In genomic region chr13:20134395-20135225, GRCm38 (mm10) we compare ENCODE assay signal across 8 mouse cellular contexts. TPM values are rescaled to one million over a fixed set of nuclear protein-coding genes. Genes with fewer than 3 reads are reported as not detected.
DNase-seq lines count a peak whose midpoint lies in the region; ATAC-seq lines count a peak whose summit lies in the region.

No protein-coding gene starts in this region.

- no peak overlapping the region for H3K4me3 ChIP-seq in forebrain, embryonic 10.5 days
- H3K4me3 ChIP-seq in forebrain, embryonic 16.5 days (replicated peaks; ENCODE audit: low read length) = no peak overlapping the region
- no peak overlapping the region for H3K4me3 ChIP-seq in neural tube, embryonic 11.5 days (ENCODE audit: low read depth, low read length)
- H3K4me3 ChIP-seq in limb, embryonic 10.5 days = no peak overlapping the region
- no peak overlapping the region for H3K4me3 ChIP-seq in midbrain, embryonic 14.5 days (replicated peaks; ENCODE audit: low read depth, low read length)

- 0 out of 2 replicates have a peak overlapping the region, but pooled peaks have one; percentile 53 for H3K27ac ChIP-seq in forebrain, embryonic 10.5 days
- no peak overlapping the region for H3K27ac ChIP-seq in forebrain, embryonic 16.5 days (ENCODE audit: low read length)
- peak overlapping the region; percentile 21; the same call in 1 of the 2 replicates for H3K27ac ChIP-seq in neural tube, embryonic 11.5 days (ENCODE audit: low read depth, low read length)
- H3K27ac ChIP-seq in limb, embryonic 10.5 days = peak overlapping the region; percentile 63
- no peak overlapping the region for H3K27ac ChIP-seq in midbrain, embryonic 14.5 days (replicated peaks; ENCODE audit: low read depth, low read length)

- H3K9me3 ChIP-seq in forebrain, embryonic 10.5 days = no peaks in the 10 kb centered on the region
- H3K9me3 ChIP-seq in forebrain, embryonic 16.5 days (ENCODE audit: control insufficient read depth, low read length) = no peaks in the 10 kb centered on the region
- H3K9me3 ChIP-seq in neural tube, embryonic 11.5 days (ENCODE audit: control insufficient read depth, low read length) = no peaks in the 10 kb centered on the region
- H3K9me3 ChIP-seq in limb, embryonic 10.5 days (replicated peaks) = no peaks in the 10 kb centered on the region
- H3K9me3 ChIP-seq in midbrain, embryonic 14.5 days (ENCODE audit: control insufficient read depth, low read length) = no peaks in the 10 kb centered on the region

- peaks cover 28% of the 10 kb centered on the region for H3K4me1 ChIP-seq in forebrain, embryonic 10.5 days
- peaks cover 7% of the 10 kb centered on the region for H3K4me1 ChIP-seq in forebrain, embryonic 16.5 days (replicated peaks; ENCODE audit: control insufficient read depth, insufficient read depth, low read length)
- peaks cover 25% of the 10 kb centered on the region; the same call in 1 of the 2 replicates for H3K4me1 ChIP-seq in neural tube, embryonic 11.5 days (ENCODE audit: control insufficient read depth, insufficient read depth, low read length)
- H3K4me1 ChIP-seq in limb, embryonic 10.5 days = peaks cover 64% of the 10 kb centered on the region
- no peaks in the 10 kb centered on the region for H3K4me1 ChIP-seq in midbrain, embryonic 14.5 days (ENCODE audit: control insufficient read depth, insufficient read depth, low read length)

- H3K4me2 ChIP-seq in forebrain, embryonic 16.5 days (ENCODE audit: low read length) = no peak overlapping the region
- H3K4me2 ChIP-seq in neural tube, embryonic 11.5 days (ENCODE audit: low read depth) = no peak overlapping the region
- H3K4me2 ChIP-seq in midbrain, embryonic 14.5 days (ENCODE audit: low read length) = no peak overlapping the region

- no peaks in the 10 kb centered on the region for H3K36me3 ChIP-seq in forebrain, embryonic 10.5 days (replicated peaks)
- H3K36me3 ChIP-seq in forebrain, embryonic 16.5 days (ENCODE audit: control insufficient read depth, insufficient read depth) = no peaks in the 10 kb centered on the region
- H3K36me3 ChIP-seq in neural tube, embryonic 11.5 days (ENCODE audit: control insufficient read depth, insufficient read depth, low read length) = no peaks in the 10 kb centered on the region
- H3K36me3 ChIP-seq in limb, embryonic 10.5 days = no peaks in the 10 kb centered on the region
- H3K36me3 ChIP-seq in midbrain, embryonic 14.5 days (ENCODE audit: control insufficient read depth, insufficient read depth, low read length) = no peaks in the 10 kb centered on the region

- ATAC-seq in forebrain, embryonic 16.5 days = no peak
- 0 out of 2 replicates have a peak, but pooled peaks have one; percentile 37 for ATAC-seq in neural tube, embryonic 11.5 days (ENCODE audit: insufficient read depth, low FRiP score, low TSS enrichment)
- ATAC-seq in midbrain, embryonic 14.5 days (ENCODE audit: low FRiP score, low TSS enrichment) = no peak

- 90% methylated on average over 18 of the region's 18 CpGs for WGBS in forebrain, embryonic 10.5 days
- 86% methylated on average over 18 of the region's 18 CpGs for WGBS in forebrain, embryonic 16.5 days
- 72% methylated on average over 18 of the region's 18 CpGs for WGBS in neural tube, embryonic 11.5 days
- 87% methylated on average over 18 of the region's 18 CpGs for WGBS in limb, embryonic 10.5 days
- 91% methylated on average over 18 of the region's 18 CpGs for WGBS in midbrain, embryonic 14.5 days

- no peaks in the 10 kb centered on the region for H3K27me3 ChIP-seq in forebrain, embryonic 10.5 days (ENCODE audit: poor library complexity, severe bottlenecking)
- H3K27me3 ChIP-seq in forebrain, embryonic 16.5 days (replicated peaks; ENCODE audit: control insufficient read depth, insufficient read depth, low read length) = peaks cover 6% of the 10 kb centered on the region; the same call in 1 of the 2 replicates
- H3K27me3 ChIP-seq in neural tube, embryonic 11.5 days (ENCODE audit: control insufficient read depth, insufficient read depth, low read length) = no peaks in the 10 kb centered on the region
- H3K27me3 ChIP-seq in limb, embryonic 10.5 days (ENCODE audit: low read depth, poor library complexity, severe bottlenecking) = no peaks in the 10 kb centered on the region
- H3K27me3 ChIP-seq in midbrain, embryonic 14.5 days (ENCODE audit: control insufficient read depth, insufficient read depth, low read length) = no peaks in the 10 kb centered on the region

- H3K9ac ChIP-seq in forebrain, embryonic 16.5 days (replicated peaks; ENCODE audit: low read depth, low read length) = no peak overlapping the region
- H3K9ac ChIP-seq in neural tube, embryonic 11.5 days (ENCODE audit: low read length) = no peak overlapping the region
- no peak overlapping the region for H3K9ac ChIP-seq in midbrain, embryonic 14.5 days (replicated peaks; ENCODE audit: low read length)

- DNase-seq in forebrain, embryonic 10.5 days (ENCODE audit: extremely low spot score, low spot score) = no peak
- DNase-seq in neural tube, embryonic 11.5 days (ENCODE audit: low spot score) = no peak
- DNase-seq in neural tube, embryonic 10.5 days (ENCODE audit: extremely low spot score, low spot score) = no peak
- no peak for DNase-seq in limb, embryonic 10.5 days (ENCODE audit: low spot score)
- peak; percentile 56 for DNase-seq in thymus, postnatal 4 days
- DNase-seq in midbrain, embryonic 14.5 days = no peak
- DNase-seq in left cerebral cortex, adult 18-20 months (ENCODE audit: low spot score in 2 of 2) = no peak

RNA-seq across cellular contexts. Expression of gene Elmo1, which starts 44.2 kb away (rescaled TPM):
- 8.9 and 9.4 TPM in 2 replicates for polyA plus RNA-seq in forebrain, embryonic 10.5 days (2016; fragmentation: Nextera tagmentation; extraction: Ambion mirVana)
- 37.6 and 42.4 TPM in 2 replicates for polyA plus RNA-seq in forebrain, embryonic 16.5 days (2015; fragmentation: Nextera tagmentation; extraction: Ambion mirVana)
- polyA plus RNA-seq in neural tube, embryonic 11.5 days (2014; fragmentation: Nextera tagmentation; extraction: Ambion mirVana) = 27.0 and 28.7 TPM in 2 replicates
- polyA plus RNA-seq in limb, embryonic 10.5 days (2016; fragmentation: Nextera tagmentation; extraction: Ambion mirVana) = 7.1 and 9.1 TPM in 2 replicates
- 31.3 and 38.3 TPM in 2 replicates for polyA plus RNA-seq in midbrain, embryonic 14.5 days (2014; fragmentation: Nextera tagmentation; extraction: Ambion mirVana)
- 10 to 100 TPM; 64.7 to 66.4 TPM for total RNA-seq in left cerebral cortex, adult 18-20 months (2021)

Comparison
In these comparisons a context has a peak if more than half of its experiments do, and no peak if none do; other contexts are left out.
1. H3K27ac ChIP-seq: peak in forebrain, embryonic 10.5 days (single experiment), neural tube, embryonic 11.5 days (single experiment) and limb, embryonic 10.5 days (single experiment); none in forebrain, embryonic 16.5 days (single experiment) and midbrain, embryonic 14.5 days (single experiment).